Mouse (Mus musculus) left cerebral cortex, postnatal 25 days (tissue): ENCODE measurements at regions not wholly inside any gene's neighbourhood (a gene's known extent, or its start where the extent isn't known, plus 50 kb on each side); places are given as distances from the start of the nearest gene placed in this dataset.
A peak's percentile ranks its signal among the peaks of the same experiment; 100 is the strongest.

Experiments
- DNase-seq, 2 experiments: peaks; one replicate each; pipeline ENCODE4 v3.0.0; 2022; ENCODE audit warnings: low spot score in 2 of 2, mixed read lengths in 1 of 2
- intact Hi-C: fragments of 180-260 bp; cut with DNase I; formaldehyde crosslinking; loops from one replicate; pipeline ENCODE4 v1.15.1; 2025

- DNase-seq = no peak
- intact Hi-C loops = no loop called here
Measured at GRCm38 (mm10) chr8:125367374-125367773, 202.2 kb downstream of the Sipa1l2 start.

- intact Hi-C loops = no loop called here
- peak in 1 of 2 experiments; percentile 44 for DNase-seq
Measured at GRCm38 (mm10) chr8:125365004-125365403, 204.6 kb downstream of the Sipa1l2 start.

- intact Hi-C loops = no loop called here
- DNase-seq = no peak
Measured at GRCm38 (mm10) chr8:125359456-125359855, 210.2 kb downstream of the Sipa1l2 start.

- intact Hi-C loops = no loop called here
- no peak for DNase-seq
Measured at GRCm38 (mm10) chr8:125357759-125358158, 211.8 kb downstream of the Sipa1l2 start.

GRCm38 (mm10) chr8:125355059-125355509 is 214.5 kb downstream of the Sipa1l2 start:
- DNase-seq = no peak
- intact Hi-C loops = no loop called here

- intact Hi-C loops = no loop called here
- no peak for DNase-seq
Measured at GRCm38 (mm10) chr8:125352276-125352675, 217.3 kb downstream of the Sipa1l2 start.

GRCm38 (mm10) chr8:125351486-125352032 is 218.0 kb downstream of the Sipa1l2 start:
- DNase-seq = no peak
- intact Hi-C loops = no loop called here

- intact Hi-C loops = loop anchor here (5.0 kb wide), 1 partner anchor 62 kb away; no protein-coding TSS in a partner anchor
- peak in 1 of 2 experiments; percentile 19 for DNase-seq
Measured at GRCm38 (mm10) chr8:125349290-125350025, 220.2 kb downstream of the Sipa1l2 start.

GRCm38 (mm10) chr8:125346182-125346581 is 223.4 kb downstream of the Sipa1l2 start:
- intact Hi-C loops = loop anchor here (5.0 kb wide), 1 partner anchor 59 kb away; no protein-coding TSS in a partner anchor
- no peak for DNase-seq

GRCm38 (mm10) chr8:125345571-125345970 is 224.0 kb downstream of the Sipa1l2 start:
- intact Hi-C loops = loop anchor here (5.0 kb wide), 1 partner anchor 58 kb away; no protein-coding TSS in a partner anchor
- DNase-seq = no peak

- peak; percentile 36 to 68 for DNase-seq
- intact Hi-C loops = no loop called here
Measured at GRCm38 (mm10) chr8:125343867-125344266, 225.7 kb downstream of the Sipa1l2 start.

GRCm38 (mm10) chr8:125342521-125342920 is 227.1 kb downstream of the Sipa1l2 start:
- no peak for DNase-seq
- intact Hi-C loops = no loop called here

GRCm38 (mm10) chr8:125341606-125342005 is 228.0 kb downstream of the Sipa1l2 start:
- intact Hi-C loops = no loop called here
- no peak for DNase-seq

- intact Hi-C loops = no loop called here
- no peak for DNase-seq
Measured at GRCm38 (mm10) chr8:125338222-125338621, 231.4 kb downstream of the Sipa1l2 start.

- intact Hi-C loops = no loop called here
- no peak for DNase-seq
Measured at GRCm38 (mm10) chr8:125337444-125338077, 232.0 kb downstream of the Sipa1l2 start.

GRCm38 (mm10) chr8:125336799-125337198 is 232.8 kb downstream of the Sipa1l2 start:
- intact Hi-C loops = no loop called here
- no peak for DNase-seq

GRCm38 (mm10) chr8:125335575-125336370 is 233.8 kb downstream of the Sipa1l2 start:
- intact Hi-C loops = no loop called here
- DNase-seq = no peak

GRCm38 (mm10) chr8:125335171-125335570 is 234.4 kb downstream of the Sipa1l2 start:
- intact Hi-C loops = no loop called here
- DNase-seq = no peak

- DNase-seq = no peak
- intact Hi-C loops = no loop called here
Measured at GRCm38 (mm10) chr8:125330638-125331037, 239.0 kb downstream of the Sipa1l2 start.

- DNase-seq = no peak
- intact Hi-C loops = no loop called here
Measured at GRCm38 (mm10) chr8:125328650-125329049, 241.0 kb downstream of the Sipa1l2 start.
